Mouse (Mus musculus) heart, postnatal 14 days (tissue): ENCODE measurements around the gene Abhd16a. TPM values are rescaled to one million over a fixed set of nuclear protein-coding genes. Genes with fewer than 3 reads are reported as not detected.

Source experiments
- DNase-seq, 2 experiments: peaks; one replicate each; pipeline ENCODE4 v3.0.0; 2021 to 2022
- intact Hi-C: fragments of 180-260 bp; cut with DNase I; formaldehyde crosslinking; loops from one replicate; pipeline ENCODE4 v1.15.1; 2025
- total RNA-seq, 2 experiments: library from RNA; stranded (reverse); gene quantifications; 2 replicates each; pipeline ENCODE4 v1.2.3; 2021

The Abhd16a gene
- total RNA-seq, 2 experiments from 2014 or later, result 53.7 to 56.7 TPM

DNA sequence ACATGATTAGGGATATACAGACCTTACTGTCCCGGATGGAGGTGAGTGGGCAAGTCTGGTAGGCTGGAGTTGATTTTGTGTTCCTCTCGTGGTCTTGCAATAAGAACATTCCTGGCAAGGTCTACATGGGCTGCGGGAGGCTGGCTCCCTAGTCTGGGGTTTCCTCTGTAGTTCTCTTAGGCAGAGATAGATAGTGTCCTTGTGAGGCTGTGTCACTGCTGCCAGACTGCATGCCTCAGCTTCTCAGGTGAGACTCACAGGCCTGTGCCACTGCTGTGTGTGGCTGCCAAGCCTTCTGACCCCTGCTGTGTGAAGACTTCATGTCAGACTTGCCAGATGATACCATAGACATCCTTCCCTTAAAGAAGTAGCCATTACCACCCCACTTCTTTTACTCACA lies 50.2 kb downstream of the Abhd16a start:
- no peak for DNase-seq
- intact Hi-C loops, result no loop called here

DNA sequence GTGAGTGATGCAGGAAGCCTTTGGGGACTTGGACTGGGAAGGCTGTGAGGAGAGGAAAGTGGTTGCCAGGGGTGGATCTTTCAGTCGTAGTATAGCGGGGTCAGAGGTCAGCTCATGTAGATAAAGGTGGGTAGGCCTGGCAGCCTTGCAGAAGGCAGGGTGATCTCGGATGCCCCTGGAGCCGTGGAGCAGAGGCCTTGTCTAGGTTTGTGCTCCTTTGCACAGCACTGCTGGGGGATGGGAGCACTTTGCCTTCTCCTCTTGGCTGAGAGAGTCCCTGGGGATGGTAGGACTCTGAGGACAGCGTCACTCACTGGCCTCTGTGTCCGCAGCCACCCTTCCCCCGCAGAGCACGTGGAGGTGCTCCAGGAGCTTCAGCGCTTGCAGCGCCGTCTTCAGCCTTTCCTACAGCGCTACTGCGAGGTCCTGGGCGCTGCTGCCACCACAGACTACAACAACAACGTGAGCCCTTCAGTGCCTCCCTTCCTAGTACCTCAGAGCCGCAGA lies 51.5 kb downstream of the Abhd16a start:
- intact Hi-C loops, result no loop called here

DNA sequence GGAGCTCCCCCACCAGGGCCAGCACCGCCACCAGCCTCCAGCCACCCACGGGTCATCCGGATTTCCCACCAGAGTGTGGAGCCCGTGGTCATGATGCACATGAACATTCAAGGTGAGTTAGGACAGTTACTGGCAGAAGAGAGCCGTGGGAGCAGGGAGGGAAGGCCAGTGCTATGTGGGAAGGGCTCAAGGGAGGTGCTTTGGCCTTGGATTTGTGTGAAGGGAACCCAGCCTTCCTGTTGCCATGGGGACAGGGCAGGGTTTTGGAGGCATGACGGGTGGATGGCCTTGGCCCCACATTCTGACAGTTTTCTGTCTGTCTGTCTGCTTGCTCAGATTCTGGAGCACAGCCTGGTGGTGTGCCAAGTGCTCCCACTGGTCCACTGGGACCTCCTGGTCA lies 52.9 kb downstream of the Abhd16a start:
- DNase-seq, result no peak
- intact Hi-C loops, result loop anchor here (2.0 kb wide), 1 partner anchor 15 kb away; no protein-coding TSS in a partner anchor

More for the DNA sequence above, 51.5 kb downstream of the Abhd16a start:
- no peak for DNase-seq

DNA sequence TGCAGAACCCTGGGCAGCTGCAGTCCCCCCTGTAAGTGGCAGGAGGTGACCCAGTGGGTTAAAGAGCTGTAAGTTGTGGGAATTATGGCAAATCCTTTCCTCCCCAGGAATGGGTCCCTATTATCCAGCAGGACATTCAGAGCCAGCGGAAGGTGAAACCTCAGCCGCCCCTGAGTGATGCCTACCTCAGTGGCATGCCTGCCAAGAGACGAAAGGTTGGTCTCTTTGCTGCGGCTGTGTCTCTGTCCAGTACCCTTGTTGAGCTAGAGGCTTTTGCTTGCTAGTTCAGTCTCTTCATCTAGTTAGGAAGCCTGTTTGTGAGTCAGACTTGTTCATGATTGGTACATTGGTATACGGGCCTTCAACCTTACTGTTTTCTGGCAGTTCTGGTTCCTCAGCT lies 57.1 kb downstream of the Abhd16a start:
- DNase-seq, result no peak
- intact Hi-C loops, result no loop called here

DNA sequence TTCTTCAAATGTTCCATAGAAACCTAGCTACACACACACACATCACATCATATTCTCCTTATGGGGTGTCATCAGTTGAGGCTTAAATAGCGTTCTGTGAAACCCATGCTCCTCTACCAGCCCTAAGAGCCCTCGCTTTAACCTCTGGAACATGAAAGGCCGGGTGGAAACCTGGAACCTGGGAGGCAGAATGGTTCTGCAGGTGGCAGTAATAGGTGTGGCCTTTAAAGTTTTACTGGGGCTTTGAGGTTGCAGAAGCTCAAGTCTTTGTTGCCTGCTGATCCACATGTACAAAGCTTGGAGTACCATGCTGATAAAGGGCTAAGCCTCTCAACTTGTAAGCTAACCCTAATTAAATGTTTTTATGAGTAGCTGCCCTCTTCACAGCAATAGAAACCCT lies 58.3 kb downstream of the Abhd16a start:
- intact Hi-C loops, result no loop called here
- DNase-seq, result no peak

DNA sequence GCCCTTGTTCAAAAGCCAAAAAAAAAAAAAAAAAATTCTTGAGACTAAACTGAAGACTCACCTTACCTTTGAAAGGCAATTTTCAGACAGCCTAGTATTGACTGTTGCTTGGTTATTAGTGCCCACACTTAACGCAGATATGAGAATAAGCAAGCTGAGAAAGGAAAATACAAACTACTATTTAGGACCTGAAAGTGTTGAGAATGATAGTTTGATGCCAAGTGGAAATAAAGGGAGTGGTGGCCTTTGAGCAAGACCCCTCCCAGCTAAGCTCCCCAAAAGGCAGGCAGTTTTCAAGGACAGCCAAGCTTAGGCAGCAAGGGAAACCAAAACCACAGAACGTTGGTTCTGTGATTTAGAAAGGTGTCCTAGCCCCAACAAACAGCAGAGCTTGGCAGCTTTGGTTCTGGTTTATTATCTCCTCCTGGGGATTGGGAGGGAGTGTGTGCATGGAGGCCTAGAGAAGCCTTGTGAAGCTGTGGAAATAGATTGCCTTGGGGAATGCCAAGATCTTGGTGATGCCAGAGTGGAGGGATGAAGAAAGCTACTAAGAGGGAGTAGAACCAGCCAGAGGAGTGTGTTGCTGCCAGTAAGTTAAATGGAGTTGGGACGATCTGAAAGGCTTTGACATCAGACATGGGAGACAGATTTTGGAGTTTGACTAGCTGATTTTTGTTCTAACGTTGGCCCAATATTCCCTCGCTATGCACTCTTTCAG lies 59.0 kb downstream of the Abhd16a start:
- DNase-seq, result no peak
- intact Hi-C loops, result no loop called here

DNA sequence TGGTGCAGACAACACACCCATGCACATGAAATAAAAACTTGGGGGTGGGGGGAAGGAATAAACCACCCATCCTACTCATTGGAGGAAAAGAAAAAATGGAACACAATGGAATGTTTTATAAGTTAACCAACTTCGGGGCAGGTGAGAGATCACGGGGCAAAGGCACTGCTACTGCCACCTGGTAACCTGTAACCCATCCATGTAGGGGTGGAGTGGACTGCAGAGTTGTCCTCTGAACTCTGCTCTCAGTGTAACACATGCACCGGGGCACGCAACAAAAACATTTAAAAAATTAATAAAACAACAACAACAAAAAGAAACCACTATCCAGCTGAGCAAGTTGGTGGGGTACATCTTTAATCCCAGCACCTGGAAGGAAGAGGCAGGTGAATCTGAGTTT lies 63.1 kb downstream of the Abhd16a start:
- DNase-seq, result no peak
- intact Hi-C loops, result loop anchor here (10.0 kb wide), 1 partner anchor 1037 kb away; the partner anchor contains the start of gene H2-DMa

Other genes with a start within 250 kb of the Abhd16a start
- 10 to 100 TPM; 25.0 to 25.4 TPM for gene Skiv2l, start 239.1 kb upstream of the Abhd16a start, total RNA-seq
- 10 to 100 TPM; 13.1 to 15.5 TPM for gene Nelfe, start 238.9 kb upstream of the Abhd16a start, total RNA-seq
- 1 to 10 TPM; 6.3 to 7.8 TPM for gene Cfb, start 226.7 kb upstream of the Abhd16a start, total RNA-seq
- gene Zbtb12, start 209.8 kb upstream of the Abhd16a start, total RNA-seq, result 1 to 10 TPM; 5.1 to 6.1 TPM
- not detected for gene Gm20547, start 207.2 kb upstream of the Abhd16a start, total RNA-seq
- 1 to 10 TPM; 4.3 to 6.0 TPM for gene C2, start 191.0 kb upstream of the Abhd16a start, total RNA-seq
- gene Ehmt2, start 190.8 kb upstream of the Abhd16a start, total RNA-seq, result 10 to 100 TPM; 45.2 to 49.4 TPM
- gene Slc44a4, start 174.8 kb upstream of the Abhd16a start, total RNA-seq, result under 1 TPM in 1 of 2 experiments, not detected in 1; 0.17 TPM
- gene Neu1, start 158.0 kb upstream of the Abhd16a start, total RNA-seq, result 10 to 100 TPM; 14.0 to 14.6 TPM
- 1 to 10 TPM; 3.8 to 3.9 TPM for gene Hspa1b, start 130.0 kb upstream of the Abhd16a start, total RNA-seq
- not detected for gene Gm20481, start 119.4 kb upstream of the Abhd16a start, total RNA-seq
- gene Hspa1a, start 117.1 kb upstream of the Abhd16a start, total RNA-seq, result 1 to 10 TPM; 2.3 to 3.3 TPM
- gene Hspa1l, start 116.6 kb upstream of the Abhd16a start, total RNA-seq, result 1 to 10 TPM; 2.7 to 4.7 TPM
- gene Lsm2, start 107.4 kb upstream of the Abhd16a start, total RNA-seq, result 10 to 100 TPM; 19.2 to 25.0 TPM
- gene Vars, start 88.3 kb upstream of the Abhd16a start, total RNA-seq, result 10 to 100 TPM; 24.5 to 26.0 TPM
- gene Vwa7, start 72.7 kb upstream of the Abhd16a start, total RNA-seq, result 1 to 10 TPM; 5.3 to 5.9 TPM
- under 1 TPM; 0.34 to 0.48 TPM for gene Sapcd1, start 61.2 kb upstream of the Abhd16a start, total RNA-seq
- 1 to 10 TPM; 1.6 to 2.0 TPM for gene Msh5, start 42.5 kb upstream of the Abhd16a start, total RNA-seq
- gene Clic1, start 39.3 kb upstream of the Abhd16a start, total RNA-seq, result 10 to 100 TPM; 61.6 to 72.9 TPM
- gene Ddah2, start 30.2 kb upstream of the Abhd16a start, total RNA-seq, result 10 to 100 TPM; 49.3 to 50.0 TPM
- gene Ly6g6c, start 23.9 kb upstream of the Abhd16a start, total RNA-seq, result not detected
- under 1 TPM; 0.61 to 0.74 TPM for gene Mpig6b, start 23.1 kb upstream of the Abhd16a start, total RNA-seq
- not detected for gene Ly6g6e, start 12.4 kb upstream of the Abhd16a start, total RNA-seq
- gene Ly6g6d, start 11.2 kb upstream of the Abhd16a start, total RNA-seq, result 1 to 10 TPM in 1 of 2 experiments, under 1 TPM in 1; 0.67 to 3.3 TPM
- gene Ly6g6f, start 3.7 kb upstream of the Abhd16a start, total RNA-seq, result not detected
- gene Ly6g5c, start 19.0 kb downstream of the Abhd16a start, total RNA-seq, result not detected
- gene Ly6g5b, start 26.2 kb downstream of the Abhd16a start, total RNA-seq, result under 1 TPM in 1 of 2 experiments, not detected in 1; 0.41 TPM
- 1 to 10 TPM; 7.0 to 7.7 TPM for gene Gpank1, start 32.2 kb downstream of the Abhd16a start, total RNA-seq
- gene Csnk2b, start 32.8 kb downstream of the Abhd16a start, total RNA-seq, result 100 to 1,000 TPM; 172 to 176 TPM
- gene D17H6S53E, start 37.1 kb downstream of the Abhd16a start, total RNA-seq, result 10 to 100 TPM; 28.0 to 29.6 TPM
- gene Apom, start 42.8 kb downstream of the Abhd16a start, total RNA-seq, result not detected
- 100 to 1,000 TPM; 237 to 245 TPM for gene Bag6, start 45.9 kb downstream of the Abhd16a start, total RNA-seq
- gene Prrc2a, start 75.6 kb downstream of the Abhd16a start, total RNA-seq, result 100 to 1,000 TPM; 148 to 174 TPM
- gene Aif1, start 86.8 kb downstream of the Abhd16a start, total RNA-seq, result 1 to 10 TPM; 1.4 to 2.8 TPM
- 1 to 10 TPM; 3.8 to 4.0 TPM for gene Lst1, start 99.2 kb downstream of the Abhd16a start, total RNA-seq
- 1 to 10 TPM; 1.2 to 3.8 TPM for gene Ltb, start 105.2 kb downstream of the Abhd16a start, total RNA-seq
- under 1 TPM; 0.29 to 0.39 TPM for gene Tnf, start 112.7 kb downstream of the Abhd16a start, total RNA-seq
- gene Lta, start 116.1 kb downstream of the Abhd16a start, total RNA-seq, result under 1 TPM in 1 of 2 experiments, not detected in 1; 0.20 TPM
- gene Gm16181, start 131.6 kb downstream of the Abhd16a start, total RNA-seq, result under 1 TPM in 1 of 2 experiments, not detected in 1; 0.71 TPM
- 1 to 10 TPM; 4.1 to 4.4 TPM for gene Atp6v1g2, start 144.4 kb downstream of the Abhd16a start, total RNA-seq
- 10 to 100 TPM in 1 of 2 experiments, 1 to 10 TPM in 1; 8.4 to 10.4 TPM for gene Nfkbil1, start 146.5 kb downstream of the Abhd16a start, total RNA-seq
- gene Ddx39b, start 152.5 kb downstream of the Abhd16a start, total RNA-seq, result 100 to 1,000 TPM; 107 to 118 TPM
- 10 to 100 TPM; 77.3 to 77.5 TPM for gene H2-D1, start 173.5 kb downstream of the Abhd16a start, total RNA-seq
- gene H2-Q1, start 231.1 kb downstream of the Abhd16a start, total RNA-seq, result 1 to 10 TPM in 1 of 2 experiments, under 1 TPM in 1; 0.57 to 1.2 TPM